Mouse (Mus musculus): Measurements from ENCODE around the gene Arid4b.
A peak's percentile ranks its signal among the peaks of the same experiment; 100 is the strongest.
"Not testable (repeated sequence)": the region's sequence is repeated elsewhere in the genome, so short reads cannot be mapped to it uniquely, and the experiment has no call there.

The Arid4b gene

DNA sequence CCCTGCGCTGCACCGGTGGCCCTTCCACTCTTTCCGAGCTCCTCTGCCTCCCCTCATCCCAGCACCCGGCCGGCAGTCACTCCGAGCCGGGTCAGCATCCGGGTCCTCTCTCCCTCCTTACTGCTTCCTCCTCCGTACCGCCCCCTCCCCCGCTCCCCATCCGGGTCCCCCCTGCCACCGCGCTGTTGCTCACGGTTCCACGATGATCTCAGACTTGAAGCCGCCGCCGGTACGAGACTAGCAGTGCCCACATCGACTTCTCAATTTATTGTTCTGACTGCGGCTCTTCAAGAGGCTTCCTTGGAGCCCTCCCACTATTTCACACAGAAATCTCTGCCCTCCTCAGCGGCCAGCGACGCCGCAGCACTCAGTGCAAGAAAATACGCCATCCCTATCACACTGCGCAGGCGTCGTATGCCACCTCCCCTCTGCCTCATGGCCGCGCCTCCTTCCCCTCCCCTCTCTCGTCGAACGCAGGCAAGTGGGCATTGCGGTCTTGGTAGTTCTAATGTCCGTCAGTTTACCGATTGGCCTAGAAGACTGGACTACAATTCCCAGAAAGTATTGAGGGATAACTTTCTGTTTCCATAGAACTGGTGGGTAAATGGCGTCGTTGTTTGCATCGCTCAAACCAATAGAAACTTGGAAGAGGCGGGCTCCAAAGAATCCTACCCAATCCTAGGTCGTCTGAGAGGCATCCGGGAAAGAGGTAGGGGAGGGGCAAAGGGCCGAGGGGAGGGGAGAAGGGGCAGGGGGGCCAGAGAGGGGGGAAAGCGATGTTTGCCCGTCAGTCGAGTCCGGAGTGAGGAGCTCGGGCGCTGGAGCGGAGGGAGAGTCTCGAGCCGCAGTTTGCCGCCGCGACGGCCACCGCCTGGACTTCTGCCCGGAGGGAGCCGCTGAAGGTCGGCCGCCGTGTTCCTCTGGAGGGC lies at the start of gene Arid4b, which contains the start of gene Ggps1:
Arid4b (plus strand) TSS at position 220 of the 929 bp plus-strand sequence.
Ggps1 (minus strand) TSS at position 476 of the 929 bp plus-strand sequence.
- DNase-seq (ENCODE audit: low read depth, low spot score) = peak; percentile 99

GRCm38 (mm10) chr13:14014001-14014400 lies 49.0 kb upstream of the Arid4b start:
- no peak for DNase-seq (ENCODE audit: low read depth, low spot score)

DNA sequence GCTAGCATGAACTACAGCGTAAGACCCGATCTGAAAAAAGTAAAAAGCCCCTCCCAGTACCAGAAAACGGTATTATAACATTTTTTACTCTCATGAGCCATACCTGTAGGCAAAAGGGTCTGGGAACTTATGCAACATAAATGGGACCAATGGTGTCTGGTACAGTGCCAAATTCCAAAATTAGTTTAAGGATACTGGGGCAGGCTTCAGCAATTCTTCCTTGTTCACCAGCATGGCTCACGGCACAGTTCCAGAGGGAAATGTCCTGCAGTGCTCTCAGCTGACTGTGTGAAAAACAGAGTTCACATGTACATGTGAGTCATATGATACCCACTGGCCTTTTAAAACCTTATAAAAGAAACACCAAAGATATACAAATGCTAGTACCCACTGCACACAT lies 48.5 kb upstream of the Arid4b start:
- DNase-seq (ENCODE audit: low read depth, low spot score) = no peak

DNA sequence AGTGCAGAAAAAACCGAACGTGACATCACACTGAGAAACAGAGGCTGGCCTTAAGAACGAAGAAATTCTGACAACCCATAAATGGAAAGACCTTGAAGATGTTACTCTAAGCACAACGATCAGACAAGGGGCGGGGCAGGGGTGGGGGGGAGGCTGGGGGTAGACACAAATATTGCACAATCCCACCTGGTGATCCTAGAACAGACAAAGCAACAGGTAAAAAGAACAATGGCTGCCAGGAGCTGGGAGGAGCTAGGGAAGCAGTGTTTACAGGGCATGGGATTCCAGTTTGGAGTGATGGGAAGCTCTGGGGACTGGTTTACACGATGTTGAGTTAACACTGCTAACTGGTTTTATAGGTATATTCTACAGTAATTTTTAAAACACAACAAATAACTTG lies 47.4 kb upstream of the Arid4b start:
- DNase-seq (ENCODE audit: low read depth, low spot score) = no peak

DNA sequence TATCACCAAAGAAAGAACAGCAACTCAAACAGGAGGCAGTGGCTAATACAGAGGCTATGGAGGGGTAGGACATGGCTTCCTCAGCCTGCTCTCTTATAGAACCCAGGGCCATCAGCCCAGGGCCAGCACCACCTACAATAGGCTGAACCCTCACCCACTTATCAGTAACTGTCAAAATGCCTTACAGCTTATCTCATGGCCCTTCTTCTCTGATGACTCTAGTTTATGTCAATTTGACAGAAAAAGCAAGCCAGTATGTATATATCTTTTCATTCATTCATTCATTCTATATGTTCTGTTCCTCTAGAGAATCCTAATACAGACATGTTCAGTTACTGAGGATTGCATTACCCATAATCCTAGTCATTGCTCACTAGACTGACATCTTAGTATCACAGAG lies 44.7 kb upstream of the Arid4b start:
- no peak for DNase-seq (ENCODE audit: low read depth, low spot score)

GRCm38 (mm10) chr13:14018852-14019251 lies 44.2 kb upstream of the Arid4b start:
- no peak for DNase-seq (ENCODE audit: low read depth, low spot score)

DNA sequence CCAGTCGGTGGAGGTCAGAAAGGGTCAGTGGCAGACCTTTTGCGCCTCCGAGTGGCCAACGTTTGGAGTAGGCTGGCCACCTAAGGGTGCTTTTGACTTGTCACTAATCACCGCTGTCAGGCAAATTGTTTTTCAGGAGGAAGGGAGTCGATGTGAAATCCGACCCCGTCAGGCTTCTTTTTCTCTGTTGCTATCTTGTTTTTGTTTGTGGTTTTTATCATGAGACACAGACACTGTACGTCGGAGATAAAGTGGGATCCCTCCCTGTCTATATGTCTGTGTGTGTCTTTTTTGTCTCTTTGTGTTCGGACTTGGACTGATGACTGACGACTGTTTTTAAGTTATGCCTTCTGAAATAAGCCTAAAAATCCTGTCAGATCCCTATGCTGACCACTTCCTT lies 41.6 kb upstream of the Arid4b start:
- not testable (repeated sequence) for DNase-seq (ENCODE audit: low read depth, low spot score)

- no peak for DNase-seq (ENCODE audit: low read depth, low spot score)
Measured at GRCm38 (mm10) chr13:14025554-14025953, 37.5 kb upstream of the Arid4b start.

- DNase-seq (ENCODE audit: low read depth, low spot score) = no peak
Measured at GRCm38 (mm10) chr13:14026154-14026820, 36.7 kb upstream of the Arid4b start.

GRCm38 (mm10) chr13:14033309-14034072 lies 29.5 kb upstream of the Arid4b start:
- no peak for DNase-seq (ENCODE audit: low read depth, low spot score)

GRCm38 (mm10) chr13:14034073-14034348 lies 29.0 kb upstream of the Arid4b start:
- DNase-seq (ENCODE audit: low read depth, low spot score) = peak; percentile 57

DNA sequence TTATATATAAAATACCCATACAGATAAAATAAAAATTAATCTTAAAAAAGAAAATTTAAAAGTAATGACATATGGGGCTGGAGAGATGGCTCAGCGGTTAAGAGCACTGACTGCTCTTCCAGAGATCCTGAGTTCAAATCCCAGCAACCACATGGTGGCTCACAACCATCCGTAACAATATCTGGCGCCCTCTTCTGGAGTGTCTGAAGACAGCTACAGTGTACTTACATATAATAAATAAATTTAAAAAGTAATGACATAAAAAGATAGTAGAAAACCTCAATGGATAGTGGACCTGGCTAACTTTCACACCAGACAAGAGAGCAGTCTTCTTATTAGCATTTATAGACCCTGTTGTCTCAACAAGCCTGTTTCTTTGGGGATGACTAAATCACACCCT lies 27.7 kb upstream of the Arid4b start:
- not testable (repeated sequence) for DNase-seq (ENCODE audit: low read depth, low spot score)

GRCm38 (mm10) chr13:14035875-14036630 lies 27.0 kb upstream of the Arid4b start:
- peak; percentile 38 for DNase-seq (ENCODE audit: low read depth, low spot score)

DNA sequence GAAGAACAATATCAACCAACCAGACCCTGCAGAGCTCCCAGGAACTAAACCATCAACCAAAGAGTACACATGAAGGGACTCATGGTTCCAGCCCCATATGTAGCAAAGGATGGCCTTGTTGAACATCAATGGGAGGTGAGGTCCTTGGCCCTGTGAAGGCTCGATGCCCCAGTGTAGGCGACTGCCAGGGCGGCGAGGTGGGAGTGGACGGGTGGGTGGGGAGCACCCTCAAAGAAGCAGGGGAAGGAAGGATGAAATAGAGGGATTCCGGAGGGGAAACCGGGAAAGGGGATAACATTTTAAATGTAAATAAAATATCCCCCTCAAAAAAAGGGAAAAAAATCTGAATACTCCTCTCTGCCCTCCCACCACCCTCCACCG lies 24.1 kb upstream of the Arid4b start:
- DNase-seq (ENCODE audit: low read depth, low spot score) = peak; percentile 39

DNA sequence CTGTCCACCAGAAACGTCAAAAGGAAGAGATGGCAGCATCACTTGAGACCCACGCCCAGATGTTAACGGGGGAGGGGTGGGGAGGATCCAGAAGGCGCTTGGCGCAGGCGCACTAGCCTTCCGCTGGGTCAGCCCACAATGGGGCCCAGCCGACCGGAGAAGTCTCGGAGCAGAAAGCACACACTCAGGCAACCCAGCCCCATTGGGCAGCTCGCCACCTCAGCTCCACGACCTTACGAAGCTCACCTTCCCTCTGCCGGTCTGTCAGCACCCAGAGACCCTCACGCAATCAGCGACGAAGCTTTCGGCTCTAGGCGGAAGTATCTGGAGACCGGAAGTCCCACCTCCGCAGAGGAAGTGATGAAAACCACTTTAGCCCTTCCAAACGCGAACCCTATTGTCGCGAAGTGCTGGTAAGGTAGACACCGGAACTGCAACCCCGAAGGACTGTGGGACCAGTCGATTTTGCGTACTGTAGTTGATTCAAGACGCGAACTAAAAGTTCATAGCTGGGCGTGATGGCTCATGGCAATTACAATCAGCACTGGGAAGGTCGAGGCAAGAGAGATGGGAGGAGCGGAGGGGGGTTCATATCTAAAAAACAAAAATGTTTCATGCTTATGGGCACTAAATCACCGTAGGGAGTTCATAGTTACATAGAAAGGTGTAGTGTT lies 23.6 kb upstream of the Arid4b start, which contains the start of gene Tbce:
Tbce (minus strand) TSS at position 347 of the 674 bp plus-strand sequence.
- peak; percentile 92 for DNase-seq (ENCODE audit: low read depth, low spot score)

DNA sequence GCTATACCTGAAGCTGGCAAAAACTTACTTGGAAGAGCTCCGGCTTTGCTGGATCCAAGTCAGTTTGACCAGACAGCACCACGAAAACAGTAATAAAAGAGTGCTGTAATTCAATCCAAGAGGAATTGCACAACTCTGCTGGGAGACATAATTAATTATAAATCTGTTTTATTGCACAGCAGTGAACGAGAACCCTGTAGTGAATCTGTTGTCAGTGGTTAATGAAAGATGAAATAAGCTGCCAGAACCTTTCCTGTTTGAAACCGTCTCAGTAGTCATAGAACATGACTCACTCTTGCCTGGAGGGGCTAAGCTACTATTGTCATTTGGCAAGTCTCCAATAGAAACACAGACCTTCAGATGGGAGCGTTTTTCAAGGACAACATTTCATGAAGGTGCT lies 22.8 kb upstream of the Arid4b start:
- peak; percentile 89 for DNase-seq (ENCODE audit: low read depth, low spot score)

DNA sequence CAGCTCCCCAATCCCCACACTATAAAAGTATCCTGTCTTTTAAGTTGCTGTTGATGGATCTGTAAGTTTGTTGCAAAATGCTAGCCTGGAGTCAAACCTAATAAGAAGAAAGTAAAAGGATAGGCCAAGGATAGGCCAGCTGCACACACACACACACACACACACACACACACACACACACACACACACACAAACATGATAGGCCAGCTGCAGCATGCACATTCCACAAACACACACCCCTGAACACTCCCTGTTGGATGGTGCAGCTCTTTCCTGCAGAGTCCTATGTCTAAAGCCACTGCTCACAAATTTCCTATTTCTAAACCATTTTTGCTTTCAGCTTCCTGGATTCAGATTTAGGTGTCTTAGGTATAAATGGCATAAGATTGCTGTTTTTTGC lies 19.2 kb upstream of the Arid4b start:
- no peak for DNase-seq (ENCODE audit: low read depth, low spot score)

DNA sequence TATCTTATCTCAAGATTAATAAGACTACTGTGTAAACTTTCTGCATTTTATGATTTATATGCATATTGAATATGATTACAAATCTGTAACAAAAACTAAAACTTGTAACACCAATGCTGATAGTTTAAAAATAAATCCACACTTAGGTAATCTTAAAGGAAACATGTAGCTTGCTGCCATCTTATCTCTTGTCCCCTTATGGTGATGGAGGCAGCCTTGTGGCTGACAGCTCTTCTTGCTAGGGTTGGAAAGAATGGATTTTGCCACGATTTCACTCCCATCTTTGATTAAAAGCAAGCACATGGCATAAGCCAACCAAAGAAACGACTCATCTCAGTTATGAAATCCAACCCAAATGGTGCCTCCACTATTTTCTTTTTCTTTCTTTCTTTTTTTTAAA lies 18.5 kb upstream of the Arid4b start:
- no peak for DNase-seq (ENCODE audit: low read depth, low spot score)

GRCm38 (mm10) chr13:14049878-14050277 lies 13.2 kb upstream of the Arid4b start:
- peak; percentile 20 for DNase-seq (ENCODE audit: low read depth, low spot score)

DNA sequence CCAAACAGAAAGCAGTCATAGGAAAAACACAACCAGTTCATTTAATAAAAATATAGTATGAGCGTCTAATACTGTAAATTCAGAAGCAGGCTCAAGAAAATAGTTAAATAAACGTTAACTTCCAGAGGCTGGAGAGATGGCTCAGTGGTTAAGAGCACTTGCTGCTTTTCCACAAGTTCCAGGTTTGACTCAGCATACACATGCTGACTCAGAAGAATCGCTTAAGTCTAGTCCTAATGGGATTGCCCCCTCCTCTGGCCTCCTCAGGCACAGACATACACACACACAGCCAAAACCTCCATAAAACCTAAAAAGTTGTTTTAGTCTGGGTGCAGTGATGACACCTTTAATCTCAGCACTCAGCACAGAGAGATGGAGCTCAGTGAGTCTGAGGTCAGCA lies 6.2 kb upstream of the Arid4b start:
- peak; percentile 35 for DNase-seq (ENCODE audit: low read depth, low spot score)

DNA sequence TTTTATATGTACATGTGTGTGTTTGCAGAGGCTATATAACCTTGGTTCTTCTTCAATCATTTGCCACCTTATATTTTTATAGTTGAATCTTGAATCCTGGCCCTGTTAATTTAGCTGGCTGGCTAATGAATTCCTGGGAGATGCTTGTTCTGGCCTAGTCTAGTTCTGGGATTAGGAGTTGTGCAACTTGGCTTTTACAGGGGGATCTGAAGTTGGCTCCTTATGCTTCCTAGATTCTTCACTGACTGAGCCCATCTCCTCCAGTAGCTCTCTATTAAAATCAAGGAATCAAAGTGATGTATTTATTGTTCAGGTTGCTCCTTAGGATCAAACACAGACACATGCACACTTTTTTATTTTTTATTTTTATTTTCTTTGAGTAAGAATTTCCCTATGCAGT lies 3.5 kb upstream of the Arid4b start:
- no peak for DNase-seq (ENCODE audit: low read depth, low spot score)
